Mouse (Mus musculus) megakaryocyte, embryonic 14.5 days (primary cell): ENCODE results near the gene Hoxd11.

Experiments used
- FLI1 ChIP-seq: IDR thresholded peaks from 2 replicates; pipeline ENCODE4 v1.6.1; 2012; ENCODE audit warnings: low read length, inconsistent platforms, mixed read lengths
- GATA1 ChIP-seq: IDR thresholded peaks from 3 replicates; pipeline ENCODE4 v1.6.1; 2012; ENCODE audit warnings: mixed read lengths, low read length, inconsistent platforms, borderline replicate concordance

- TF ChIP-seq GATA1 (no peak), FLI1 (no peak)
Observed at GRCm38 (mm10) chr2:74697567-74698121, 18.3 kb downstream of the Hoxd11 start, which contains the start of gene Hoxd9.
